Mouse (Mus musculus) left cerebral cortex, adult 2 months (tissue): ENCODE measurements at regions not wholly inside any gene's neighbourhood (a gene's known extent, or its start where the extent isn't known, plus 50 kb on each side); places are given as distances from the start of the nearest gene placed in this dataset.
A peak's percentile ranks its signal among the peaks of the same experiment; 100 is the strongest.

Experiments
- DNase-seq, 2 experiments: peaks; one replicate each; pipeline ENCODE4 v3.0.0; 2021 to 2022; ENCODE audit warnings: low spot score in 2 of 2, mixed read lengths in 1 of 2; ENCODE audit errors: extremely low spot score in 1 of 2
- H3K27ac ChIP-seq: fragments of 200-600 bp; 2 replicates; pipeline ENCODE4 v1.8.1; 2022
- H3K4me3 ChIP-seq: fragments of 200-600 bp; 2 replicates; pipeline ENCODE4 v1.8.1; 2022
- CTCF ChIP-seq: fragments of 200-600 bp; IDR thresholded peaks from 2 replicates; pipeline ENCODE4 v1.8.1; 2022; ENCODE audit warnings: antibody characterized with exemption, mild to moderate bottlenecking, moderate library complexity
- intact Hi-C: fragments of 180-260 bp; cut with DNase I; formaldehyde crosslinking; loops from one replicate; pipeline ENCODE4 v1.15.1; 2025

DNA sequence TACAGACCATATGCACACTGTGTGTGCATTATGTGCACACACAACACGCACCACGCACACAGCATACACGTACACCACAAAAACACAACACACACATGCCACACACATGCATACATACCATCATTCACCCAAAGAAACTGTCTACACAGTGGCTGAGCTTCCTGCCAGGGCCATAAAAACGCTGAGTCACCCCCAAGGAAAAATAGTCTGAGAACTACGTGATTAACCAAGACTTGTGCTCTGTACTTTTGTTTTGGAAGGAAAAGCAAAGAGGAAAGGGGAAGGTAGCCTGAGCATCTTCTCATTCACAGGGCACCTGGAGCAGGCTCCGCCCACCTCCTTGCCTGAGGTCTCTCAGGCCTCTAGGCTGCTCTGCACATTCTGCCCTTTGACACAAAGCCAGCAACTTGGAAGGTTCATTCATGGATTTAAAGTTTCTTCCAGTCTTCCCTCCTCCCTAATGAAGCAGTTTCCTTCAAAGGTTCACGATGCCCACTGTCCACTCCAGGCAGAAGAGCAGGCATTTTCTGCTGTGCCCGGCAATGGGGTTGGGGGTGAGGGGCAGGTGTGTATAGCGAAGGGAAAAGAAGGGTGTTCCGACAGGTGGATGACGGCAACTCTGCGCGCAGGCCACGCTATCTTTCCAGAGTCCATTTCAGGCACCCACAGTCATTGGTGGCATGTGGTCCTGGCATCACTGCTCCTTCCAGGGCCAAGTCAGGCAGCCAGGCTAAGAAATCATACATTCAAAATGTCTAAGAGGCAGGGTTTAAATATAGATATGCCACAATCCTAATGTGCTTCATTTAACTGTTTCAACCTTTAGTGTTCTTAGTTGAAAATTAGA is 333.9 kb downstream of the 1500009L16Rik start:
- no peak for DNase-seq

GRCm38 (mm10) chr10:84058301-84058700 is 335.6 kb downstream of the 1500009L16Rik start:
- no peak overlapping the region for H3K27ac ChIP-seq
- TF ChIP-seq CTCF = no peak
- no peak for DNase-seq
- no peak overlapping the region for H3K4me3 ChIP-seq
- intact Hi-C loops = no loop called here

More for the DNA sequence above, 333.9 kb downstream of the 1500009L16Rik start:
- no peak overlapping the region for H3K4me3 ChIP-seq
- peak overlapping the region; percentile 68 for H3K27ac ChIP-seq
- no peak for TF ChIP-seq CTCF
- intact Hi-C loops = loop anchor here (1.0 kb wide), 1 partner anchor 302 kb away; no protein-coding TSS in a partner anchor

DNA sequence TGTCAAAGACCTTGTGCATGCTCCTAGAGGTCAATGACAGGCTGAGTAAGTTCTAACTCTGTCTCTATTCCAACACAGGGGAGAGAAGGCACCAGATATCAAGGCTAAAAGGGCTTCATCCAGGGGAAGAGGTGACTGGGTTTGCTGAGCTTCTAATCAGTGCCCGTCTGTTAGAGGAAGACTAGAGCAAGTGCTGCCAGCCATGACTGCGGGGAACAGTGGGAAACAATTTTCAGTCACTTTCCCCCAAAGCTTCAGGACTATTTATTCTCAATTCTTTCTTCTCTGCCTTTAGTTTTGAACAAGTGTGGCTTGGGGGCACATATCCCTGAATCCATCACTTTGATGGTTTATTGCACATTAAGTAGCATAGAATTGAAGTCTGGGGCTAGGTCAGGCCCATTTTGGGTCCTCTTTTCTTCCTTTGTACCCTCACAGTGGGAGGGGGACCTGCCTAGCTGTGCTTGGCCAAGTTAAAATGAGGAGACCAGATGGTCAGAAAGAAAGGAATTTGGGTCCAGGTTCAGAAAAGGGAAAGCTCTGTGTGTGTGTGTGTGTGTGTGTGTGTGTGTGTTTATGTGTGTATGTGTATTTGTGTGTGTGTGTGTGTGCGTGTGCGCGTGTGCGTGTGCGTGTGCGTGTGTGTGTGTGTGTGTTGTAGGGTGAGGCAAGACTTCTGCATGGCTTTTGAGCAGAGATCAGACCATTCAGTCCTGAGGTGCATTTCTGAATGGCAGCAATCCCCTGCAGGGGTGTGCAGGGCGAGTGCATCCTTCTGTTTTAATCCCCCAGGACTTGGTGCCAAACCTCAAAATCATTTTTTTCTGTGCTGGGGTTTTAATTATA is 337.2 kb downstream of the 1500009L16Rik start:
- DNase-seq = no peak
- Histone ChIP-seq H3K4me3 (no peak overlapping the region), H3K27ac (peak overlapping the region; percentile 47)
- no peak for TF ChIP-seq CTCF
- intact Hi-C loops = loop anchor here (2.0 kb wide), 1 partner anchor 379 kb away; no protein-coding TSS in a partner anchor

GRCm38 (mm10) chr10:84060492-84061218 is 338.0 kb downstream of the 1500009L16Rik start:
- no peak overlapping the region for H3K4me3 ChIP-seq
- peak overlapping the region; percentile 47 for H3K27ac ChIP-seq
- intact Hi-C loops = loop anchor here (2.0 kb wide), 1 partner anchor 378 kb away; no protein-coding TSS in a partner anchor
- DNase-seq = peak; percentile 51 to 60
- TF ChIP-seq CTCF = no peak

DNA sequence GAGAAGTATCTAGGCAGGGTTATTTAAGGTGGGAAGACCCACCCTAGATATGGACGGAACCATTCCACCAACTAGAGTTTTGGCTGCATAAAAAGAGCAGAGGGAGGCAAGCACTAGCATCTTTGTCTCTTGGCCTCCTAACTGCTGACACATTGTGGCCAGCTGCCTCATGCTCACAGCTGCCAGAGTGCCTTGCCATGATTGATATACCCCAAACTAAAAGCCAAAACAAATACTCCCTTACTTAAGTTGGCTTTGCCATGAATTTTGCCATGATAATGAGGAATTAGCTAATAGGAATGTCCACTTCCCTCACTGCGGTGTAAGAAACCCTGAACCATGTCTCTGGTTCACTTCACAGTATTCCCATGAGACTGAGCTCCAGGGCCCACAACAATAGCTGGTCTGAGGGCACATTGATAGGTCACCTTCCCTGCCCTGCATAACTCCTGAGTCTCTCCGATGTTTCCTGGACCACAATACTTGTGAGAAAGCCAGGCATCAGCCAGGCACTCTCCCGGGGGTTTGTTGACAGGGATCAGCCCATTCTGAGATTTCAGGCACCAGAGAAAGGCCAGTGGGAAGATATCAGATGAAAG is 344.5 kb downstream of the 1500009L16Rik start:
- no peak overlapping the region for H3K27ac ChIP-seq
- intact Hi-C loops = no loop called here
- no peak overlapping the region for H3K4me3 ChIP-seq
- no peak for TF ChIP-seq CTCF
- DNase-seq = no peak

- no peak for TF ChIP-seq CTCF
- DNase-seq = no peak
- no peak overlapping the region for H3K27ac ChIP-seq
- H3K4me3 ChIP-seq = no peak overlapping the region
- intact Hi-C loops = no loop called here
These were observed 347.1 kb downstream of the 1500009L16Rik start for GRCm38 (mm10) chr10:84069806-84070205.

DNA sequence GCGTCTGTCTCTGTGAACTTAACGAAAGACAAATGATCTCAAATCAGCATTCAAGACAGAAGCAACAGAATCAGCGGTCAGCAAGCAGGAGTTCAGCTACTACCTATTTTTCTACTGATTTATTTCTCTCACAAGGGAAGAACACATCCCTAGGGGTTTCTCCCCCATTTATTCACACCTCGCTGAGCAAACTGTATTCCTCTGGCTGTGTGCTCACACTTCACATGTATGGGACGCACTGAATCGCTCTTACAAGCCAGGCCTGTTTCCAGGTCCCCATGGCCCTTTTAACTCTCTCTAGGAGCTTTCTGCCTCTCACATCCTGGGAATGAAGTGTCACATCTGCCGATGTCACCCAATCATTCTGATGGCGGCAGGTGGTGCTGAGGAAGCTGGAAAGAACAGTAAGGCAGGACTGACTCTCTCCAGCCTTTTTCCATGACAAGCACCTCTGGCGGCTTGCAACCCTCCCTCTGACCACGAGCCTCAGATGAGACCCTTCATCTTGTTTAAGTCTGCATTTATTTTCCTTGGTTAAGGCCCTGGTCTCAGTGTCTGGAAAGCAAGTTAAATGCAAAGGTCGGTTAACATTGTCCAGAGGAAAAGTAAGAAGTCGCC is 350.3 kb downstream of the 1500009L16Rik start:
- intact Hi-C loops = no loop called here
- no peak for TF ChIP-seq CTCF
- Histone ChIP-seq H3K4me3 (no peak overlapping the region), H3K27ac (no peak overlapping the region)
- DNase-seq = no peak

- no peak for DNase-seq
- intact Hi-C loops = no loop called here
- no peak for TF ChIP-seq CTCF
- H3K27ac ChIP-seq = no peak overlapping the region
- H3K4me3 ChIP-seq = no peak overlapping the region
These were observed 352.9 kb downstream of the 1500009L16Rik start for GRCm38 (mm10) chr10:84075581-84075980.

DNA sequence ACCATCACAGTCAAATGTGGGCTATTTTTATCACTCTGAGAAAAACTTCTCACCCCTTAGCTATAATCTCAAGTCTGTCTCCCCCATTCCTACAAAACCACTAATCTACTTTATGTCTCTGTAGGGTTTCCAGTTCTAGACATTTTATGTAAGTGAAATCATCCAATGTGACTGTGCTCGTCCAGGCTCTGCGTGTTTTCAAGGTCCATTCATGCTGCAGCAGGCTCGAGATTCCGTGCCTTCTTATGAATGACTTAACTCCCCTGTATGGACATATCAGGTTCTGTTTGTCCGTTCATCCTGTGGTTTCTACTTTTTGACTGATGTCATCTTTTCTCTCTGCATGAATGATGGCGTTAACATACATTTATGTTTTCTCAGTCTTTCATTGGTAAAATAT is 357.6 kb downstream of the 1500009L16Rik start:
- TF ChIP-seq CTCF = no peak
- intact Hi-C loops = no loop called here
- DNase-seq = no peak
- Histone ChIP-seq H3K27ac (no peak overlapping the region), H3K4me3 (no peak overlapping the region)

- TF ChIP-seq CTCF = no peak
- Histone ChIP-seq H3K27ac (no peak overlapping the region), H3K4me3 (no peak overlapping the region)
- intact Hi-C loops = no loop called here
- DNase-seq = no peak
These were observed 358.7 kb downstream of the Nuak1 start for GRCm38 (mm10) chr10:84081673-84082072.

DNA sequence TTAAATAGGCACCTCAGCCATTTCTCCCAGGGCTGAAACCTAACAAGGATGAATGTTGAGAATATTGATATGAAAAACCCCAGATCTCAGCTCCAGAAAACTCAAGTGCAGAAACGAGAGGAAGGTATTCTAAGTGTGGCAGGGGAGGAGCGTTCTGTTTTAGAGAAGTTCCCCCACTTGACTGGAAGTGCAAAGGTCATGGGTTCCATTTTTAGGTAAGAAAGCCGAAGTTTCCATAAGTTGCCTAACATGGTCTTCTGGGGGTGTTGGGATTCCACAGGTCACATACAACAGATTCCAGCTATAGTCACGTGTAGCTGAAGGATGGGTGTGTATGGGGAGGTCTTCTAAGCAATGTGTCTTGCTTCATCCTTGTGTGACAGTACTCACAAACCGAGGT is 352.9 kb downstream of the Nuak1 start:
- DNase-seq = no peak
- Histone ChIP-seq H3K4me3 (no peak overlapping the region), H3K27ac (no peak overlapping the region)
- intact Hi-C loops = no loop called here
- no peak for TF ChIP-seq CTCF
